Mouse (Mus musculus): ENCODE results near the gene Cnn3.

DNA sequence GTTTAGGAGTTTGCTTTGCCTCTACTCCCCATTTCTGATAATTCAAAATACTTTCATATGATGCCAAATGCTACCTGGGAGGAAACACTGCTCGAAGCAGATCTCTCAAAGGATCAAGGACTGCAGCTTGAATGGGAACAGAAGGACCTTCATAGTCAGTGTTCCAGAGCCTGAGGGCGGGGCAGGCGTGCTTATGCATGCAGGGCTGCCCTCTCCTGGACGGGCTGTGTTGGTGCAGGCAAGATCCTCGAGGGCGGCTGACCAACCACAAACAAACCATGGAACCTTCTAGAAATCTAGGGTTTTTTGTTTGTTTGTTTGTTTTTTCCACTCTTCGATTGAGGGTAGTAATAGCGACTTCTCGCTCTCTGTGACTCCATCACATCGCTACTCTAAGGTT is 73.9 kb downstream of the Cnn3 start:
- TF ChIP-seq GATA1 (IDR thresholded peaks at IDR 0.05; ENCODE audit: borderline replicate concordance, low read length) (no peak), FLI1 (IDR thresholded peaks at IDR 0.05; ENCODE audit: low read length) (no peak)
